Mouse (Mus musculus) layer of hippocampus, postnatal 14 days (tissue): ENCODE measurements around the gene Scnn1a. TPM values are rescaled to one million over a fixed set of nuclear protein-coding genes. Genes with fewer than 3 reads are reported as not detected.

Source experiments
- total RNA-seq, 2 experiments: library from RNA; stranded (reverse); gene quantifications; 2 replicates each; pipeline ENCODE4 v1.2.3; 2021

Gene Scnn1a
- total RNA-seq, 2 experiments from 2014 or later, result 2.8 to 4.1 TPM

Other genes starting within 250 kb of the Scnn1a start
- 100 to 1,000 TPM; 173 to 193 TPM for gene Chd4, start 224.7 kb upstream of the Scnn1a start, total RNA-seq
- gene Nop2, start 188.8 kb upstream of the Scnn1a start, total RNA-seq, result 10 to 100 TPM; 29.2 to 30.5 TPM
- gene Iffo1, start 175.4 kb upstream of the Scnn1a start, total RNA-seq, result 10 to 100 TPM; 64.7 to 73.2 TPM
- gene Gapdh, start 154.2 kb upstream of the Scnn1a start, total RNA-seq, result 1,000 to 10,000 TPM; 2,098 to 2,176 TPM
- gene Ncapd2, start 129.0 kb upstream of the Scnn1a start, total RNA-seq, result 10 to 100 TPM; 26.8 to 29.8 TPM
- 10 to 100 TPM; 67.7 to 74.4 TPM for gene Mrpl51, start 128.9 kb upstream of the Scnn1a start, total RNA-seq
- gene Vamp1, start 105.1 kb upstream of the Scnn1a start, total RNA-seq, result 10 to 100 TPM; 49.3 to 62.7 TPM
- 1 to 10 TPM; 2.9 to 3.1 TPM for gene Tapbpl, start 88.8 kb upstream of the Scnn1a start, total RNA-seq
- not detected for gene Cd27, start 83.6 kb upstream of the Scnn1a start, total RNA-seq
- not detected for gene Tuba3a, start 34.6 kb upstream of the Scnn1a start, total RNA-seq
- gene Ltbr, start 6.8 kb upstream of the Scnn1a start, total RNA-seq, result 10 to 100 TPM in 1 of 2 experiments, 1 to 10 TPM in 1; 9.8 to 13.3 TPM
- 10 to 100 TPM; 12.8 to 15.2 TPM for gene Tnfrsf1a, start 28.7 kb downstream of the Scnn1a start, total RNA-seq
- not detected for gene Plekhg6, start 60.1 kb downstream of the Scnn1a start, total RNA-seq
- gene Cd9, start 174.1 kb downstream of the Scnn1a start, total RNA-seq, result 100 to 1,000 TPM; 103 to 117 TPM
- 10 to 100 TPM; 29.1 to 32.8 TPM for gene Vwf, start 226.1 kb downstream of the Scnn1a start, total RNA-seq